Mouse (Mus musculus) kidney, adult 11 months (tissue): ENCODE data around the gene Brms1l.

ENCODE experiments used
- DNase-seq: peaks from one replicate; pipeline ENCODE4 v3.0.0; 2022

The Brms1l gene

GRCm38 (mm10) chr12:55867738-55868137 is 31.6 kb downstream of the Brms1l start:
- no peak for DNase-seq

GRCm38 (mm10) chr12:55869622-55870322 is 33.6 kb downstream of the Brms1l start:
- no peak for DNase-seq

- no peak for DNase-seq
Observed at GRCm38 (mm10) chr12:55885449-55885848, 49.3 kb downstream of the Brms1l start.

GRCm38 (mm10) chr12:55888570-55888969 is 52.4 kb downstream of the Brms1l start:
- DNase-seq, result no peak

GRCm38 (mm10) chr12:55904801-55905200 is 68.7 kb downstream of the Brms1l start:
- DNase-seq, result peak; percentile 12

- no peak for DNase-seq
Observed at GRCm38 (mm10) chr12:55912138-55912537, 76.0 kb downstream of the Brms1l start.

- DNase-seq, result no peak
Observed at GRCm38 (mm10) chr12:55913201-55913600, 77.1 kb downstream of the Brms1l start.

- DNase-seq, result no peak
Observed at GRCm38 (mm10) chr12:55916250-55916649, 80.1 kb downstream of the Brms1l start.

- DNase-seq, result no peak
Observed at GRCm38 (mm10) chr12:55917020-55917419, 80.9 kb downstream of the Brms1l start.
